Mouse (Mus musculus): ENCODE measurements around the gene Gm11492. TPM values are rescaled to one million over a fixed set of nuclear protein-coding genes. Genes with fewer than 3 reads are reported as not detected.

Gene Gm11492
- not detected in 2 replicates for total RNA-seq (2014; fragmentation: Nextera tagmentation)
- total RNA-seq (2017): not detected in 2 replicates

DNA sequence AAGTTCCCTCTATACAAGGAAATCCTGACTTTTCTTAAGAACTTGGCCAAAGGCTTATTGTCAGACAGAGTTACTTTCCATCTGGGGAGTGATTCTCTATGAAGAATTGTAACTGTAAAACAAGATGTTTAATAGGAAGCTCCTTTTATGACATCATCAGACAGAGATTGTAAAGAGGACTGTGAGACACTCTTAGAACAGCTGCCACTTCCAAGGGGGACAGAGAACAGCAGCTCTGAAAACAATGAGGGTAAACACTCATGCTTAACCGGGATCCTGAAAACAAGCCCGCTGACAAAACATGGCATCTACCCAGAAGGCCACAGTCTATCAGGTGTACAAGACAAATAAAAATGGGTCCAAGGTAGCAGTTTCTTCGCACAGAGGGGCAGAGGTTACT is at the start of gene Gm11492:
TSS of gene Gm11492 (plus strand) at position 153 of the 400 bp plus-strand sequence.
- ATAC-seq (replicated peaks; ENCODE audit: poor library complexity, severe bottlenecking): no peak

DNA sequence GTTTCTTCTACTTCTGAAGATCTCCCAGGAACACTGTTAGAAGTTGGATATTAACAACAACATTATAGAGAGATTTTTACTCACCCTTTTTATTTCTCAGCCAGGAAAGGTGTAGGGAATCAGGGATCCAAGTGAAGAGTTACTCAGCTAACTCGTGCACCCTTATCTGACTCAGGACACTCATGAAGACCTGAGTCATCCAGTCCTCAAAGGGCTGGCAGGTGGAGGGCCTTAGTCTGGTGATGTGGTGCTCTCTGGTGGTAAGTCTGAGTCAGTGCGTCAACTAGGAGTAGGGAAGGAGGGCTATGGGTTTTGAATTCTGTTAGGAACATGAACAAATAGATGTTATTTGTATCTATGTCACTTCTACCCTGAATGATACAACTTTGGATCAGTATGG is 47.2 kb upstream of the Gm11492 start:
- peak; percentile 84 for ATAC-seq (replicated peaks; ENCODE audit: poor library complexity, severe bottlenecking)

DNA sequence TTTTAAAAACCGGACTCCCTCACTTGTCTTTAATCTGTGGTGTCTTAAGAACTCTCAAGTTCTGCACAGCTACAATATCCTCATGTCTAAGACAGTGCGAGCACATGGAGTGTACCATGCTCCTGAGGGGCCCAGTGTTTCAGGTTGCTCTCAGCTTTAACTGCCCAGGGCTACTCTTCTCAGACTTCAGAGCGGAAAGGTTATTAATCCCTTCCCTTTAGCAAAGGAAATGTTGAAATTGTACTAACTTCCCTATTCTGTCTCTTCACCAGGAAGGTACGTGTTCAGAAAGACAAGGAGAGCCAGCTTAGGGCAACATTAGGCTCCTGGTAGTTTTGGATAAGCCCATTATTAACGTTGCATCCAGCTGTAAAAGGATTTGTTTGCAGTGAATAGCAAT is 43.0 kb upstream of the Gm11492 start:
- peak; percentile 68 for ATAC-seq (replicated peaks; ENCODE audit: poor library complexity, severe bottlenecking)

DNA sequence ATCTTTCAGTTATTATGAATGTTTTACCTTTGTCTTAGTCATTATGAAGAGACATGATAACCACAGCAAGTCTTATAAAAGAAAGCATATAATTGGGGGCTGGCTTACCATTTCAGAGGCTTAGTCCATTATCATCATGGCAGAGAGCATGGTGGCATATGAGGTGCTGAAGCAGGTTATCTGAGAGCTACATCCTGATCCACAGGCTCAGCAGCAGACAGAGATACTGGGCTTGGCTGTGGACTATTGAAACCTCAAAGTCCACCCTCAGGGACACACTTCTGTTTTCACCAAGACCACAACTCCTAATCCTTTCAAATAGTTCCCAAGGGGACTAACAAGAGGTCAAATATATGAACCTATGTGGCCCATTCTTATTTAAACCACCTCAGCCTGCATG is 42.5 kb upstream of the Gm11492 start:
- no peak for ATAC-seq (replicated peaks; ENCODE audit: poor library complexity, severe bottlenecking)

DNA sequence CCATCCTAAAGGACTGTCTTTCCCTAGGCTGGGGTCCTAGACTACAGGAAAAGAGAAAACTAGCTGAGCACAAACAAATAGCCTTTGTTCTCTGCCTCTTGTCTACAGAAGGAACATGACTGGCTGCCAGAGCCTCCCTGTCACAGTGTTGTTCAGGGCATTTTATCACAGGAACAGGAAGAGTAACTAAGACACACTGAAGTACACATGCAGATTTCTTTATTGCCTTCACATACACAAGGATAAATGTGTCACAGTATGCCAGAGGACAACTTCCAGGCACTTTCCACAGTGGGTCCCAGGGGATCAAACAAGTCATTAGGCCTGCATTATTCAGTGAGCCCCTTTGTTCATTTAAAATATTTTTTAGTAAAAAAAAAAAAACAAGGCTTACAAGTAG is 41.7 kb upstream of the Gm11492 start:
- ATAC-seq (replicated peaks; ENCODE audit: poor library complexity, severe bottlenecking): no peak

DNA sequence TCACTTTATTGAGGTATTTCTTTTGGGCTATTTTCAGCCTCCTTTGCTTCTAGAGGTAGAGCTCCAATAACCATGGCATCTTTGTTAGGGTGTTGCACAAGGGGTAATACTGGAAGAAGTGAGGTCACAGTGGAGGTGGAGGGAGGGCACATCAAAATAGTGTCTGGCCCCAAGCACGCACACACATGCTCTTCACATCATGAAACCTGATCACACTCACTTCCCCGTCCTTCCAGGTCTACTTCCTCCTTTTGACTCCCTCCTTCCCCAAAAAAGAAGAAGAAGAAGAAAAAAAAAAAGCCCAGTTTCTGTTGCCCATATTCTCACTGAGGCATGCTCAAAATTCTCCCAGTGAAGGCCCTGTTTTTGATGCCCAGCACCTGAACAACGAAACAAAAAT is 39.1 kb upstream of the Gm11492 start:
- ATAC-seq (replicated peaks; ENCODE audit: poor library complexity, severe bottlenecking): peak; percentile 96

DNA sequence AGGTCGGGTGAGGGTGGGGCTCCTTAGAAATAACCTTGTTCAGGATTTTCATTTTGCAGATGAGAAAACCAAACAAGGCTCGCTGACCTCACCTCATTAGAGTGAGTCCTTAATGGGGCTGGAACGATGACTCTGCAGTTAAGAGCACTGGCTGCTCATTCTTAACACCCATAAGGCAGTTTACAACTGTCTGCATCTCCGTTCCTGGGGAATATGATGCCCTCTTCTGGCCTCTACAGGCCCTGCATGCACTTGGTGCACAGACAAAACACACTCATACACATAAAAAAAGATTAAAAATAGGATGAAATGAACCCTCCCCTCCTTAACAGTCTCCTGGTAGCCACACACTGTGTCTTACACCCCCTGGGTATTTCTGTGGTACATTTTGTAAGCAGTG is 38.5 kb upstream of the Gm11492 start:
- ATAC-seq (replicated peaks; ENCODE audit: poor library complexity, severe bottlenecking): 0 out of 2 replicates have a peak, but pooled peaks have one; percentile 20

DNA sequence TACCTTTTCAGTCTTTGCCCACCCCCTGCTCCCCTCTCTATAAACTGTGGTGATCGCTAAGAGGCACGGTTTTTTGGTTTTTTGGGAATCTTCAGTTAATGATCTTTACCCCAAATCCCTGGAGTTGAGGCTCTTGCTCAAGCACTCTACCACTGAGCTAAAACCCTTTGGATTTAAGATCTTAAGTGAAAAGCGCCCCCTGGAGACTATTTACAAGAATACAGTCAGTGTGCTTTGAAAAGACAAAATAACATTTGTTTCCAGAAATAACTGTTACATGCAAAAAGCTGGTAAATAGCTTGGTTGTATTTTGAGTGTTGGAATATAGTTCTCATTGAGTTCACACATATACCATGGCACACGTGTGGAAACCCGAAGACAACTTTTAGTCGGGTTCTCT is 34.8 kb upstream of the Gm11492 start:
- no peak for ATAC-seq (replicated peaks; ENCODE audit: poor library complexity, severe bottlenecking)

DNA sequence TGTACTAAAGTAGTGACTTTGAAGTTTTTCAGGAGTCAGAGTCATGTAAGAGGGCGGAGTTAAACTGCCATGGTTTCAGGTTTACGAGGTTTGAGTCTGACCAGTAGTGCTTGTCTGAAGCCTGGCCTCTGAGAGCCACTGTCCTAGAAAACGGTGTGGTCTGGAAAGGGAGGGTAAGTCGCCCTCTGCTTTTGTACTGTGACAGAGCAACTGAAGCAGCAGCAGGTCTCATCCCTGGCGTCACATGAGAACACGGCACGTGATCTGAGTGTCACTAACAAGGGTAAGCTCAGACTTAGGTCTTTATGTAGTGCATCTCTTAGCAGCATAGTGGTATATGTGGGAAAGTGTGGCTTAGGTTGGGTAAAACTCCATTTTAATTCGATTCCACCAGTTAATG is 24.2 kb upstream of the Gm11492 start:
- no peak for ATAC-seq (replicated peaks; ENCODE audit: poor library complexity, severe bottlenecking)

DNA sequence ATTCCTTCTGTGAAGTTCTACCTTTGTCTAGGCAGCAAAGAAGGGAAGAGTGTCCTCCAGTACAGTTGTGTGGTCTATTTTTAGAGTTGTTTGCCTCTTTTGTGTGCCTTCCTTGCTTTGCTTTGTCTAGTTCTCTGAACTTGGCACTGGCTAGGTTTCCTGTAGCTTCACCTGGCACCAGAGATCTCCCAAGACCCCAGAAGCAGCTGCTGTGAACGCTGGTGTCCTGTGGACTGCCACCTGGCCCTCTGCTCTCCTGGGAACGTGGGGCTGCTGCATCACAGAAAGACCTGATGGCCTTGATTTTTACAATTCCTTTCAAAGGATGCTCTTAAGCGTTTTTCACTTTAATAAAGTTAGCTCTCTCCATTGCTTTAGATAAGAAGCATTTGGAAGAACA is 23.5 kb upstream of the Gm11492 start:
- no peak for ATAC-seq (replicated peaks; ENCODE audit: poor library complexity, severe bottlenecking)

DNA sequence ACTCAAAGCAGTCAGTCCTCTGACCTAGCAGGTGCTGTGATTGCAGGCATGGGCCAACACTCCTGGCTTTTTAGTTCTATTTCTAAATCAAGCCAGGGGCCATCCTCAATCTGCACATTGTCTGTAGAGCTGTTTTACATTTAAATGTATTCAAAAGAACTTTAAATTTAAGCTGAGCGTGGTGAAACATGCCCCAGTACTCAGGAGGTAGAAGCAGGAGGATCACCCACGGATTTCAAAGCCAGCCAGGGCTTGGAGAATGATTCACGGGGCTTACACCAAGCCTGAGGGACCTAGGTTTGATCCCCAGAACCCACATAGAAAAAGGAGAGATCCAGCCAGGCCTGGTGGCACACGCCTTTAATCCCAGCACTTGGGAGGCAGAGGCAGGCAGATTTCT is 13.1 kb upstream of the Gm11492 start:
- no peak for ATAC-seq (replicated peaks; ENCODE audit: poor library complexity, severe bottlenecking)

DNA sequence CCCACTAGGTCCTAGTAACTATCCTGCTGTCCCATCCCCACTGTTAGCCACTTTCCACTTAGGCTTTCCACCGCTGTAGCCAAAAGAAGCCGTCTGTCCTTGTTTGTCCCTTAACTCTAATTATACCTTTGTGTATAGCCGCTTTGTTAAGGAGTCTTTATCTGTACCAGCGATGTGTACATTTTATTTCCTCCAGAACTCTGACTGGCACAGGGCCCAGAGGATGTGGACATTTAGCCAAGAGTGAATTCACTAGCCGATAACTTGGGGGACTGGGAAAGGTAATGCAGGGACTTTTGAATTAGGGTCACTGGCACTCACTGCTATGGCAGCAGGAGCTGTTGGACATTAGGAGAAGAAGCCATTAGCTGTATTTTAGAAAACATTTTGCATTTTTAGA is 12.1 kb upstream of the Gm11492 start:
- ATAC-seq (replicated peaks; ENCODE audit: poor library complexity, severe bottlenecking): no peak

DNA sequence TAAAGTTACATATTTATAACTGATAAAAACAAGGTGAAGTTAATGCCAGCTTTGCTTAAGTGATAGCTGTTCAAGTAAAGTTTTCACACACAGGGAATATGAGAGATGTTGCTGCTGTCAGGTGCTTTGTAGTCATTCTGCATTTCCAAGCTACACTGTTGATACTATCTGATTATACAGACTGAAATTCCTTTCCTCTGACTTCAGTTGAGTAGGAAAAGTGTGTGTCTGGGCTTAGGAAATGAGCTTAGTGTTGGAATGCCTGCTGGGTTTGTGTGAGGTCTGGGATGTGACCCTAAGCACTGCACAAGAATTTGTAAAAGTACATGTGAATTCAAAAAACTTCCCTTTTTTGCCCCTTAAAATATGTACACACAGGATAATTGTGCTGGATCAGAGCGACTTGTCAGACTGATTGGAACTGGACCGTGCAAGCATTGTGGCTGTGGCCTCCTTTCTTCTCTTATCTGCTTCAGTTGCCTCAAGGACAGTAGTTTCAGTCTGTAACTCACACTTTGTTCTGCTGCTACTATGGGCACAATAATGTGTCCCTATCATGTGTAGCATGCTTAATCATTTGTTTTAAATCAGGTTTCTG is 11.2 kb upstream of the Gm11492 start:
- ATAC-seq (replicated peaks; ENCODE audit: poor library complexity, severe bottlenecking): no peak

DNA sequence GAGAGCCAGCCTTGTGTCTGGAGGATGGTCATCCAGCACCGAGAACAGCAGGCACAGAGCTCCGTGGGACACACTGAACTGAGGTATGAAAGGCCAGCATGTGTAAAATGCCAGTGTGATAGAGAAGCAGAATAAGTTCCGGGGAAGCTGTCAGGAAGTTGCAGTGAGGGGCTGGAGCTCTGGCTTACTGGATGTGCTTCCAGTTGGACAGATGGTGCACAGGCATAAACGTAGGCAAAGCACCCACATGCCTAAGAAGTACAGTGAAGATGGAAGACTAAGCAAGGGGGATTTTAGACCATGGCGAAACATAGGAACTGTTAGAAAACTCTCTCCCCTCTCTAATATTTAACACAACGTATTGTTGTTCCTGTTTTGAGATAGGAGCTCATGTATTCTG is 5.2 kb upstream of the Gm11492 start:
- ATAC-seq (replicated peaks; ENCODE audit: poor library complexity, severe bottlenecking): no peak

DNA sequence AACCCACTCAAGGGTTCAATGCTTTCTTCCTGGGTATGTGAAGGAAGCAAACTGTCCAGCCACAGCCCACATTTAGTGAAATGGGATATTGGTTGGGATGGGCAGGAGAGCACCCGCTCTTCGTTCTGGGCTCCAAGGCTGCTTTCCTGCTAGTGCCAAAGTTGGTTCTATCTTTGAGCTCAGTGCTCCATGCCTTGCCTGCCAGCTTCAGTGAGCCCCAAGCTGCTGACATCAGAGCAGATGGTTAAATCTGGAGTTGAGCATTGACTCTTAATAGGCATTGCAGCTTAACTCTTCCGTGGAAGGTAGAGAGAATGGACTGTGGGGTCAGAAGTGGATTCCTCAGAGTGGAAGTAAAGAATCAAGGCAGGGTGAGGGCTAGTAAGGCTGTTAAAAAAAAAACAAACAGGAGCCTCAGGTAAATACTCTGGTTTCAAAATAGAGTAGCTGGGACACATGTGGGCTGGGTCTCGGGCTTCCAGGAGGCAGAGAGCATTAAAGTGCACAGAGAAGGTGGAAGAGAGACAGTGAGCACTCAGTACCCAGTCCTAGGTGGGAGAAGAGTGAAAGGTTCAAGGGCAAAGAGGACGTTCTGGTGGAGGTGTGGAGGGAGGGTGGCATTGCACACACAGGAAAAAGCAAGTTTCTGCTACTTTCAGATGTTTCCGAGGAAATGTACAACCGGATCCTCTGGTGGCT is 2.0 kb downstream of the Gm11492 start, which contains the start of gene Sept4:
TSS of gene Sept4 (plus strand) at position 649 of the 699 bp plus-strand sequence.
- no peak for ATAC-seq (replicated peaks; ENCODE audit: poor library complexity, severe bottlenecking)

DNA sequence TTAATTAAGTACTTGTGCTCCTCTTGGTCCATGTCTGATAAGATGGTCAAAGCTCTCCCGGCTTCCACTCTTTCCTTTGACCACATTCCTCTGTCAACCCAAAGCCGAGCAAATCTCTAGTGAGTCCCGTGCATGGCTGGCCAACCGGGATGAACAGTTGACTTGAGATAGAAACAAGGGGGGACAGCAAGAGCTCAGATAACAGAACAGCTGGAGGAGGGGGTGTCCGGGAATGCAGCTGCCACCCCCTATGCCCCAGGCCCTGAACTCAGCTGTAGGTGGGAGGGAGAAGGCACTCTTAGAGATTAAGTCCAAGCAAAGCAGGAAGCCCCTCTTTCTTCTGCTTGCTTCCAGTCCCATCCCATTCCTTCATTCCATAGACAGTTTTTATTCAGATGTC is 4.3 kb downstream of the Gm11492 start:
- no peak for ATAC-seq (replicated peaks; ENCODE audit: poor library complexity, severe bottlenecking)

DNA sequence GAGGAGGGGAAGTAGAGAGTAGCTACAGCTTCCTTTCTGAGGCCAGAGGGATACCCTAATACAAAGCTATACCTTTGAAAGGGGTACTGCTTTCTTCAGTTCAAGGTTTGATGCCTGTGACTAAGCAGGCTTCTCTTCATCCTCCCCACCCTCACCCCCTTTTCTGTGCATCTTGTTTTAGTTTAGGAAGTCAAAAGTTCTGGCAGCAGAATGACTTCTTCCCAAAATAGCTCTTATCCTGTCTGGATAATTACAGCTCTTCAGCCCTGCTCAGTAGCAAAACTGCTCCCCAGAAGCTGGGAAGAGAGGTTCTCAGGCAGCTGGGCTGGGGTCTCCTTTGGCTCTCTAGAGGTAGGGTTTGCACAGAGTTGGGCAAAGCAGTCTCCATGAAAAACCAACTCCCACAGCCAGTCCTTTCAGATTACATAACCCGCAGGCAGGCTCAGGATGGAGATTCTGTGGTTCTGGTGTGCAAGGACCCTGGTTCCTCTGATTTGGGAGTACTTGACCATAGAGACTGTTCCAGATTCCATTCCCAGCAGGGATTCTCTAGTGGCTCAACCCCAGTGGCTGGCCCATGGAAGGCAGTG is 5.0 kb downstream of the Gm11492 start:
- ATAC-seq (replicated peaks; ENCODE audit: poor library complexity, severe bottlenecking): no peak

DNA sequence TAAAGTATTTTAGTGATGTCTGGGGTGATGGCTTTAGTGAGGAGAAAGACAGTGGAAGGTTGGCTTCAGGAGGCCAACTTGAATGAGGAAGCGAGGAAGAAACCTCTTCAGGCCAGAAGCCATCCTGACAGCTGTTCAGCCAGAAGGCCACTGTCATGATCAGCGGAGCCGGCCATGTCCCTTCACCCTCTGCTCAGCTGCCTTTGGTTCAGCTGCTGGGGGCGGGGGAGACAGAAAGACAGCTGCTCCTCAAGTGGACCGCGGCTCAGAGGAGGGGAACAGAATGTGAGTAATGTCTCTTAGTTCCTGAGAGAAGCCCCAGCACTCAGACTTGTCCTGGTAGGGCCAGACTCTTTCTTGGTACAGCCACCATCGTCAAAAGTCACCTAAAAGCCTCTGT is 7.3 kb downstream of the Gm11492 start:
- no peak for ATAC-seq (replicated peaks; ENCODE audit: poor library complexity, severe bottlenecking)

DNA sequence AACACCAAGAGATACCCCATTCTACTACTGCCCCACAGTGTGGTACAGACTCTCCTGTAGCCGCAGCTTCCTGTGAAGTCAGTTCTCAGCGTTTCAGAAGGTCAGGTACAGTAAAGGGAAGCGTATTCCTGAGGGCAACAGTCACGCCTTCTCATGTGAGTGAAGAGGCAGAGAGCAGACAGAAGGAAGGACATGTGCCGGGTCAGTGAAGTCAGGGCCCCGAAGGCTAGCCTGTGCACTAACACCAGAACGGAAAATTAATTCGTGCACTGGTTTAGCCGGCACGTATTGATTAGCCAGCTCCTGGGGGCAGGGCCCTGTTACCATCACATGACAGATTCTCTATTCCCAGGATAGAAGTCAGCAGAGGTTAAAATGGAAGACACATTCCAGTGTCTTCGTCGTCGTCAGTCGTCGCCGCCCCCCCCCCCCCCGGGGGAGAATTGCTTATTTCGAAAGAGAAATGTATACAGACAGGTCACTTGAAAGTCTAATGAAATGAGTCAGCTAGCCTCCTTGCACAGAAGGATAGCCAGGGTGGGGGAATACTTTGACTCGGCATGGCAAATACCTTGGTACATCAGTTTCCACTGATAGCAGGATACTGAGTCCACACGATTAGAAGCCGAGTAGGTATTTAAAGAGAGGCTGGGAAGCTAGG is 8.2 kb downstream of the Gm11492 start:
- no peak for ATAC-seq (replicated peaks; ENCODE audit: poor library complexity, severe bottlenecking)

DNA sequence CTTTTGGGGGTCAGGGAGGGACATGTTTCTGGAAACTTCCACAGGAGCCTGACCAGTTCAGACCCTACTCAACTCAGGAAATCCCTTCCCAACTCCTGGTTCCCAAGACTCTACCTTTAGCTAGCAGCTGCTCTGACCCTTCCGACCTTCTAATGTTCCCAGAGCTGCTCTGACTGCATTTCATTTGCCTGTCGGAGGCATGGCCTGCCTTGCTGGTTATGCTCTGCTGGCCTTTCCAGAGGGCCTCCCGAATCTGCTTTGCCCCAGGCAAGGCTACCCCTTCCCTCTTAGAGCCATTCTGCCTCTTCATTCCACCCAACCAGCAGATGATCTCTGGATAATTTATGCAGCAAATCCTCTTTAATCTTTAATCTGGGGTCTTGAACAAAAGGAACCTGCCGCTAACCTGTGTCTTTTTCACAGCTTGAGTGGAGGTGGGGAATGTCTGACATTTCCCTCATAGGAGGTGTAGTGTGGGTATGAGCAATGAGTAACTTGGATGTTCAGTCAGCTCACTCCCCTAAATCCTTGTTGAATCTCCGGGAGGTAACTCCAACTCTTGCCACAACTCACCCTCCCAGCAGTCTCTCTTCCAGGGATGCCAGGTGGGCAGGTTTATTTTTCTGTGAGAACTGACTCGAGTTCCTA is 11.3 kb downstream of the Gm11492 start:
- ATAC-seq (replicated peaks; ENCODE audit: poor library complexity, severe bottlenecking): no peak

All from granulocyte monocyte progenitor cell, adult 5-6 weeks (primary cell).